Mouse (Mus musculus) hindbrain, embryonic 11.5 days (tissue): ENCODE data around the gene Akna. TPM values are rescaled to one million over a fixed set of nuclear protein-coding genes. Genes with fewer than 3 reads are reported as not detected.

Experiments
- ATAC-seq: fragments of 200-750 bp; cut with Nextera tagmentation; 2 replicates; pipeline ENCODE4 v1.8.0; 2017; ENCODE audit warnings: mild to moderate bottlenecking, moderate TSS enrichment, moderate library complexity; ENCODE audit not compliant: low FRiP score
- DNase-seq: peaks from one replicate; pipeline ENCODE4 v3.0.0-alpha.2; 2015; ENCODE audit warnings: low spot score
- H3K27ac ChIP-seq: fragments of 300-500 bp; sonication (generic); 2 replicates; pipeline ENCODE4 v1.5.1; 2014; ENCODE audit warnings: mild to moderate bottlenecking, low read depth, low read length
- H3K27me3 ChIP-seq: fragments of 300-500 bp; sonication (generic); 2 replicates; pipeline ENCODE4 v1.6.1; 2014; ENCODE audit warnings: mild to moderate bottlenecking, low read length, moderate library complexity, mixed read lengths; ENCODE audit not compliant: control insufficient read depth, insufficient read depth
- H3K36me3 ChIP-seq: fragments of 300-500 bp; sonication (generic); 2 replicates; pipeline ENCODE4 v1.6.1; 2014; ENCODE audit warnings: mild to moderate bottlenecking, low read length, moderate library complexity, mixed read lengths; ENCODE audit not compliant: control insufficient read depth, insufficient read depth
- H3K4me1 ChIP-seq: fragments of 300-500 bp; sonication (generic); replicated peaks from 2 replicates; pipeline ENCODE4 v1.6.1; 2014; ENCODE audit warnings: low read length, mixed read lengths; ENCODE audit not compliant: control insufficient read depth, insufficient read depth
- H3K4me2 ChIP-seq: fragments of 300-500 bp; sonication (generic); replicated peaks from 2 replicates; pipeline ENCODE4 v1.6.1; 2014; ENCODE audit warnings: mild to moderate bottlenecking, low read depth, low read length
- H3K4me3 ChIP-seq: fragments of 300-500 bp; sonication (generic); 2 replicates; pipeline ENCODE4 v1.5.1; 2014; ENCODE audit warnings: low read depth, low read length
- H3K9ac ChIP-seq: fragments of 300-500 bp; sonication (generic); 2 replicates; pipeline ENCODE4 v1.6.1; 2014; ENCODE audit warnings: low read depth, low read length
- H3K9me3 ChIP-seq: fragments of 300-500 bp; sonication (generic); 2 replicates; pipeline ENCODE4 v1.6.1; 2016; ENCODE audit warnings: low read length; ENCODE audit not compliant: control insufficient read depth
- WGBS: fragments of 180-500 bp; shearing (Covaris S2); extraction: QIAGEN DNeasy Blood & Tissue Kit; methylation state at CpG from one replicate; pipeline ENCODE4 v1.1.7; 2014; 5-methylcytosine and 5-hydroxymethylcytosine counted together
- polyA plus RNA-seq: library from polyadenylated mRNA; unstranded; fragments of >200 nt; fragmentation: Nextera tagmentation; extraction: Ambion mirVana; gene quantifications from 2 replicates; pipeline ENCODE4 v1.2.1, GENCODE M21; 2014

The Akna gene
- polyA plus RNA-seq, 1 experiment from 2014 or later = 5.7 TPM

GRCm38 (mm10) chr4:63384262-63384661 lies 18.9 kb downstream of the Akna start:
- H3K4me3 ChIP-seq = no peak overlapping the region
- no peak for ATAC-seq
- no peaks in the 10 kb centered on the region for H3K27me3 ChIP-seq
- H3K27ac ChIP-seq = no peak overlapping the region
- H3K9me3 ChIP-seq = no peaks in the 10 kb centered on the region
- 91% methylated on average over 4 of the region's 4 CpGs for WGBS
- no peak for DNase-seq
- H3K9ac ChIP-seq = no peak overlapping the region
- 0 out of 2 replicates have a peak, but pooled peaks cover 2% of the 10 kb centered on the region for H3K36me3 ChIP-seq
- no peak overlapping the region for H3K4me2 ChIP-seq
- peaks cover 7% of the 10 kb centered on the region for H3K4me1 ChIP-seq

- ATAC-seq (no peak), DNase-seq (no peak)
- Histone ChIP-seq H3K9me3 (no peaks in the 10 kb centered on the region), H3K4me3 (no peak overlapping the region), H3K9ac (no peak overlapping the region), H3K27ac (no peak overlapping the region), H3K4me1 (no peaks in the 10 kb centered on the region), H3K4me2 (no peak overlapping the region), H3K27me3 (no peaks in the 10 kb centered on the region), H3K36me3 (0 out of 2 replicates have a peak, but pooled peaks cover 2% of the 10 kb centered on the region)
- WGBS = 88% methylated on average over 12 of the region's 12 CpGs
These were observed 19.7 kb downstream of the Akna start for GRCm38 (mm10) chr4:63383474-63383873.

- Histone ChIP-seq H3K4me2 (no peak overlapping the region), H3K9me3 (no peaks in the 10 kb centered on the region), H3K4me3 (no peak overlapping the region), H3K27me3 (no peaks in the 10 kb centered on the region), H3K27ac (no peak overlapping the region), H3K36me3 (0 out of 2 replicates have a peak, but pooled peaks cover 2% of the 10 kb centered on the region), H3K4me1 (no peaks in the 10 kb centered on the region), H3K9ac (no peak overlapping the region)
- ATAC-seq (no peak), DNase-seq (no peak)
- WGBS = 90% methylated on average over 4 of the region's 4 CpGs
These were observed 20.3 kb downstream of the Akna start for GRCm38 (mm10) chr4:63382676-63383369.

- Histone ChIP-seq H3K4me1 (no peaks in the 10 kb centered on the region), H3K9ac (no peak overlapping the region), H3K27ac (no peak overlapping the region), H3K4me2 (no peak overlapping the region), H3K36me3 (0 out of 2 replicates have a peak, but pooled peaks cover 2% of the 10 kb centered on the region), H3K27me3 (no peaks in the 10 kb centered on the region), H3K4me3 (no peak overlapping the region), H3K9me3 (no peaks in the 10 kb centered on the region)
- DNase-seq (no peak), ATAC-seq (no peak)
- WGBS = 71% methylated on average over 7 of the region's 7 CpGs
These were observed 25.7 kb downstream of the Akna start for GRCm38 (mm10) chr4:63377483-63377882.

- no peak overlapping the region for H3K9ac ChIP-seq
- H3K27ac ChIP-seq = no peak overlapping the region
- no peaks in the 10 kb centered on the region for H3K4me1 ChIP-seq
- no peaks in the 10 kb centered on the region for H3K9me3 ChIP-seq
- no peak overlapping the region for H3K4me2 ChIP-seq
- ATAC-seq = no peak
- H3K27me3 ChIP-seq = no peaks in the 10 kb centered on the region
- no peaks in the 10 kb centered on the region for H3K36me3 ChIP-seq
- WGBS = 94% methylated on average over 1 of the region's 1 CpGs
- no peak for DNase-seq
- no peak overlapping the region for H3K4me3 ChIP-seq
These were observed 27.8 kb downstream of the Akna start for GRCm38 (mm10) chr4:63375367-63375766.

GRCm38 (mm10) chr4:63374331-63374730 lies 28.8 kb downstream of the Akna start:
- Histone ChIP-seq H3K9me3 (no peaks in the 10 kb centered on the region), H3K9ac (no peak overlapping the region), H3K27me3 (no peaks in the 10 kb centered on the region), H3K36me3 (no peaks in the 10 kb centered on the region), H3K27ac (no peak overlapping the region), H3K4me2 (no peak overlapping the region), H3K4me3 (no peak overlapping the region), H3K4me1 (no peaks in the 10 kb centered on the region)
- WGBS = 88% methylated on average over 12 of the region's 12 CpGs
- ATAC-seq = no peak
- DNase-seq = no peak

- H3K9me3 ChIP-seq = no peaks in the 10 kb centered on the region
- H3K4me3 ChIP-seq = no peak overlapping the region
- H3K36me3 ChIP-seq = no peaks in the 10 kb centered on the region
- no peaks in the 10 kb centered on the region for H3K27me3 ChIP-seq
- no peaks in the 10 kb centered on the region for H3K4me1 ChIP-seq
- DNase-seq = no peak
- no peak overlapping the region for H3K27ac ChIP-seq
- no peak overlapping the region for H3K4me2 ChIP-seq
- no peak for ATAC-seq
- 92% methylated on average over 8 of the region's 8 CpGs for WGBS
- no peak overlapping the region for H3K9ac ChIP-seq
These were observed 29.8 kb downstream of the Akna start for GRCm38 (mm10) chr4:63373404-63373803.

- ATAC-seq (no peak), DNase-seq (peak; percentile 59)
- Histone ChIP-seq H3K27me3 (no peaks in the 10 kb centered on the region), H3K9ac (no peak overlapping the region), H3K4me2 (no peak overlapping the region), H3K9me3 (no peaks in the 10 kb centered on the region), H3K36me3 (no peaks in the 10 kb centered on the region), H3K4me1 (no peaks in the 10 kb centered on the region), H3K4me3 (no peak overlapping the region), H3K27ac (no peak overlapping the region)
- 65% methylated on average over 3 of the region's 3 CpGs for WGBS
These were observed 31.3 kb downstream of the Akna start for GRCm38 (mm10) chr4:63371890-63372289.

GRCm38 (mm10) chr4:63370897-63371296 lies 32.3 kb downstream of the Akna start:
- Histone ChIP-seq H3K9me3 (no peaks in the 10 kb centered on the region), H3K4me1 (no peaks in the 10 kb centered on the region), H3K36me3 (no peaks in the 10 kb centered on the region), H3K27ac (no peak overlapping the region), H3K4me2 (no peak overlapping the region), H3K27me3 (no peaks in the 10 kb centered on the region), H3K4me3 (no peak overlapping the region), H3K9ac (no peak overlapping the region)
- DNase-seq = no peak
- WGBS = 27% methylated on average over 7 of the region's 7 CpGs
- no peak for ATAC-seq
